Mouse (Mus musculus) neural tube, embryonic 12.5 days (tissue): ENCODE data around the gene Uhrf1. TPM values are rescaled to one million over a fixed set of nuclear protein-coding genes. Genes with fewer than 3 reads are reported as not detected.

Source experiments
- ATAC-seq: fragments of 200-750 bp; cut with Nextera tagmentation; 2 replicates; pipeline ENCODE4 v1.8.0; 2017; ENCODE audit warnings: low read depth, mild to moderate bottlenecking, moderate TSS enrichment, moderate library complexity; ENCODE audit not compliant: low FRiP score
- H3K27ac ChIP-seq: fragments of 300-500 bp; sonication (generic); 2 replicates; pipeline ENCODE4 v1.5.1; 2016
- H3K27me3 ChIP-seq: fragments of 300-500 bp; sonication (generic); replicated peaks from 2 replicates; pipeline ENCODE4 v1.6.1; 2016; ENCODE audit warnings: mild to moderate bottlenecking
- H3K36me3 ChIP-seq: fragments of 300-500 bp; sonication (generic); 2 replicates; pipeline ENCODE4 v1.6.1; 2016; ENCODE audit warnings: mild to moderate bottlenecking
- H3K4me1 ChIP-seq: fragments of 300-500 bp; sonication (generic); 2 replicates; pipeline ENCODE4 v1.6.1; 2016
- H3K4me2 ChIP-seq: fragments of 300-500 bp; sonication (generic); replicated peaks from 2 replicates; pipeline ENCODE4 v1.6.1; 2016; ENCODE audit warnings: mild to moderate bottlenecking
- H3K4me3 ChIP-seq: fragments of 300-500 bp; sonication (generic); 2 replicates; pipeline ENCODE4 v1.5.1; 2016
- H3K9ac ChIP-seq: fragments of 300-500 bp; sonication (generic); 2 replicates; pipeline ENCODE4 v1.6.1; 2016; ENCODE audit warnings: mild to moderate bottlenecking
- H3K9me3 ChIP-seq: fragments of 300-500 bp; sonication (generic); 2 replicates; pipeline ENCODE4 v1.6.1; 2016; ENCODE audit warnings: mild to moderate bottlenecking
- WGBS: fragments of 180-500 bp; shearing (Covaris S2); methylation state at CpG from one replicate; pipeline ENCODE4 v1.1.7; 2016; 5-methylcytosine and 5-hydroxymethylcytosine counted together
- polyA plus RNA-seq: library from polyadenylated mRNA; unstranded; fragments of >200 nt; fragmentation: Nextera tagmentation; extraction: Ambion mirVana; gene quantifications from 2 replicates; pipeline ENCODE4 v1.2.1, GENCODE M21; 2016

Uhrf1 gene
- polyA plus RNA-seq, 1 experiment from 2014 or later = 95.2 TPM

- Histone ChIP-seq H3K9ac (peak overlapping the region; percentile 42; the same call in 1 of the 2 replicates), H3K4me3 (peak overlapping the region; percentile 37), H3K36me3 (peaks cover 3% of the 10 kb centered on the region; the same call in 1 of the 2 replicates), H3K4me2 (peak overlapping the region; percentile 59), H3K9me3 (no peaks in the 10 kb centered on the region), H3K4me1 (peaks cover 36% of the 10 kb centered on the region), H3K27ac (0 out of 2 replicates have a peak overlapping the region, but pooled peaks have one; percentile 37), H3K27me3 (no peaks in the 10 kb centered on the region)
- ATAC-seq = peak; percentile 78
- 4% methylated on average over 17 of the region's 17 CpGs for WGBS
Measured at GRCm38 (mm10) chr17:56290388-56291170, 12.5 kb upstream of the Uhrf1 start.

- 2% methylated on average over 16 of the region's 16 CpGs for WGBS
- Histone ChIP-seq H3K4me2 (peak overlapping the region; percentile 59), H3K27me3 (no peaks in the 10 kb centered on the region), H3K4me3 (peak overlapping the region; percentile 15; the same call in 1 of the 2 replicates), H3K9ac (0 out of 2 replicates have a peak overlapping the region, but pooled peaks have one; percentile 27), H3K4me1 (peaks cover 36% of the 10 kb centered on the region), H3K9me3 (no peaks in the 10 kb centered on the region), H3K36me3 (no peaks in the 10 kb centered on the region), H3K27ac (no peak overlapping the region)
- peak; percentile 84 for ATAC-seq
Measured at GRCm38 (mm10) chr17:56291171-56291511, 12.0 kb upstream of the Uhrf1 start.

- H3K4me2 ChIP-seq = no peak overlapping the region; the same call in 1 of the 2 replicates
- H3K9ac ChIP-seq = no peak overlapping the region
- no peaks in the 10 kb centered on the region for H3K36me3 ChIP-seq
- no peak overlapping the region for H3K4me3 ChIP-seq
- no peaks in the 10 kb centered on the region for H3K27me3 ChIP-seq
- no peak for ATAC-seq
- 72% methylated on average over 7 of the region's 7 CpGs for WGBS
- no peaks in the 10 kb centered on the region for H3K9me3 ChIP-seq
- no peak overlapping the region for H3K27ac ChIP-seq
- H3K4me1 ChIP-seq = peaks cover 36% of the 10 kb centered on the region
Measured at GRCm38 (mm10) chr17:56291826-56292475, 11.2 kb upstream of the Uhrf1 start.

- no peak within 1 kb of the TSS for H3K27ac ChIP-seq
- WGBS = 84% methylated on average over 4 of the region's 4 CpGs
- no peaks in the 10 kb centered on the region for H3K27me3 ChIP-seq
- no peak for ATAC-seq
- H3K4me2 ChIP-seq = no peak within 1 kb of the TSS
- peaks cover 34% of the 10 kb centered on the region for H3K4me1 ChIP-seq
- H3K9ac ChIP-seq = no peak within 1 kb of the TSS
- no peaks in the 10 kb centered on the region for H3K9me3 ChIP-seq
- no peak within 1 kb of the TSS for H3K4me3 ChIP-seq
- no peaks in the 10 kb centered on the region for H3K36me3 ChIP-seq
Measured at GRCm38 (mm10) chr17:56292531-56293222, 10.4 kb upstream of the Uhrf1 start, which contains the start of gene Plin3. Plin3 (minus strand) TSS chr17:56292873.

GRCm38 (mm10) chr17:56293291-56293690 is 9.8 kb upstream of the Uhrf1 start:
- Histone ChIP-seq H3K27ac (no peak overlapping the region), H3K36me3 (no peaks in the 10 kb centered on the region), H3K4me3 (no peak overlapping the region), H3K4me2 (no peak overlapping the region), H3K9me3 (no peaks in the 10 kb centered on the region), H3K4me1 (peaks cover 28% of the 10 kb centered on the region), H3K9ac (no peak overlapping the region), H3K27me3 (no peaks in the 10 kb centered on the region)
- WGBS = 88% methylated on average over 1 of the region's 1 CpGs
- no peak for ATAC-seq

- 92% methylated on average over 19 of the region's 19 CpGs for WGBS
- no peak overlapping the region for H3K27ac ChIP-seq
- H3K4me3 ChIP-seq = no peak overlapping the region
- peaks cover 24% of the 10 kb centered on the region for H3K4me1 ChIP-seq
- no peak for ATAC-seq
- H3K36me3 ChIP-seq = no peaks in the 10 kb centered on the region
- no peak overlapping the region for H3K4me2 ChIP-seq
- H3K9ac ChIP-seq = no peak overlapping the region
- no peaks in the 10 kb centered on the region for H3K9me3 ChIP-seq
- no peaks in the 10 kb centered on the region for H3K27me3 ChIP-seq
Measured at GRCm38 (mm10) chr17:56294241-56294640, 8.9 kb upstream of the Uhrf1 start.

GRCm38 (mm10) chr17:56296201-56296600 is 6.9 kb upstream of the Uhrf1 start:
- no peak overlapping the region for H3K27ac ChIP-seq
- no peaks in the 10 kb centered on the region for H3K36me3 ChIP-seq
- H3K9me3 ChIP-seq = no peaks in the 10 kb centered on the region
- 76% methylated on average over 1 of the region's 1 CpGs for WGBS
- H3K4me2 ChIP-seq = no peak overlapping the region
- H3K4me1 ChIP-seq = peaks cover 6% of the 10 kb centered on the region; the same call in 1 of the 2 replicates
- no peak overlapping the region for H3K4me3 ChIP-seq
- H3K27me3 ChIP-seq = no peaks in the 10 kb centered on the region
- no peak for ATAC-seq
- H3K9ac ChIP-seq = no peak overlapping the region

GRCm38 (mm10) chr17:56298238-56298637 is 4.9 kb upstream of the Uhrf1 start:
- Histone ChIP-seq H3K4me2 (no peak overlapping the region), H3K36me3 (no peaks in the 10 kb centered on the region), H3K9me3 (no peaks in the 10 kb centered on the region), H3K4me3 (no peak overlapping the region), H3K9ac (no peak overlapping the region), H3K4me1 (peaks cover 8% of the 10 kb centered on the region; the same call in 1 of the 2 replicates), H3K27ac (no peak overlapping the region), H3K27me3 (no peaks in the 10 kb centered on the region)
- WGBS = 90% methylated on average over 1 of the region's 1 CpGs
- ATAC-seq = no peak

GRCm38 (mm10) chr17:56300186-56300585 is 2.9 kb upstream of the Uhrf1 start, which contains the start of gene Arrdc5:
Arrdc5 (minus strand) TSS chr17:56300286.
- Histone ChIP-seq H3K4me3 (no peak within 1 kb of the TSS), H3K9me3 (no peaks in the 10 kb centered on the region), H3K9ac (no peak within 1 kb of the TSS), H3K27me3 (no peaks in the 10 kb centered on the region), H3K4me1 (peaks cover 23% of the 10 kb centered on the region), H3K4me2 (no peak within 1 kb of the TSS), H3K27ac (no peak within 1 kb of the TSS), H3K36me3 (no peaks in the 10 kb centered on the region)
- 92% methylated on average over 9 of the region's 9 CpGs for WGBS
- ATAC-seq = no peak

- no peaks in the 10 kb centered on the region for H3K27me3 ChIP-seq
- no peak overlapping the region for H3K9ac ChIP-seq
- H3K27ac ChIP-seq = no peak overlapping the region
- H3K9me3 ChIP-seq = no peaks in the 10 kb centered on the region
- 23% methylated on average over 13 of the region's 13 CpGs for WGBS
- no peaks in the 10 kb centered on the region for H3K36me3 ChIP-seq
- 0 out of 2 replicates have a peak, but pooled peaks have one; percentile 17 for ATAC-seq
- H3K4me3 ChIP-seq = no peak overlapping the region
- peaks cover 38% of the 10 kb centered on the region for H3K4me1 ChIP-seq
- H3K4me2 ChIP-seq = peak overlapping the region; percentile 95
Measured at GRCm38 (mm10) chr17:56302363-56302996, 641 bp upstream of the Uhrf1 start.

- Histone ChIP-seq H3K9me3 (no peaks in the 10 kb centered on the region), H3K36me3 (peaks cover 9% of the 10 kb centered on the region; the same call in 1 of the 2 replicates), H3K4me2 (peak overlapping the region; percentile 95), H3K27me3 (no peaks in the 10 kb centered on the region), H3K27ac (0 out of 2 replicates have a peak overlapping the region, but pooled peaks have one; percentile 20), H3K9ac (peak overlapping the region; percentile 71), H3K4me3 (peak overlapping the region; percentile 79), H3K4me1 (peaks cover 38% of the 10 kb centered on the region)
- WGBS = under 1% methylated on average over 68 of the region's 68 CpGs
- peak; percentile 95 for ATAC-seq
Measured at GRCm38 (mm10) chr17:56303847-56304586, 896 bp downstream of the Uhrf1 start.
